Mouse (Mus musculus) liver, embryonic 11.5 days (tissue): ENCODE results near the gene Tuba3a. TPM values are rescaled to one million over a fixed set of nuclear protein-coding genes. Genes with fewer than 3 reads are reported as not detected.

ENCODE experiments used
- ATAC-seq: fragments of 200-750 bp; cut with Nextera tagmentation; replicated peaks from 2 replicates; pipeline ENCODE4 v1.8.0; 2017; ENCODE audit warnings: moderate number of reproducible peaks, mild to moderate bottlenecking, moderate TSS enrichment, moderate library complexity; ENCODE audit not compliant: low FRiP score
- DNase-seq: peaks from one replicate; pipeline ENCODE4 v3.0.0-alpha.2; 2017; ENCODE audit warnings: low spot score
- H3K27ac ChIP-seq: fragments of 300-500 bp; sonication (generic); 2 replicates; pipeline ENCODE4 v1.5.1; 2014; ENCODE audit warnings: mild to moderate bottlenecking, low read depth, low read length, control low read depth
- H3K27me3 ChIP-seq: fragments of 300-500 bp; sonication (generic); replicated peaks from 2 replicates; pipeline ENCODE4 v1.6.1; 2014; ENCODE audit warnings: low read length, mixed read lengths; ENCODE audit not compliant: control insufficient read depth, insufficient read depth
- H3K36me3 ChIP-seq: fragments of 300-500 bp; sonication (generic); 2 replicates; pipeline ENCODE4 v1.6.1; 2014; ENCODE audit warnings: mild to moderate bottlenecking, low read length, moderate library complexity, mixed read lengths; ENCODE audit not compliant: control insufficient read depth, insufficient read depth
- H3K4me1 ChIP-seq: fragments of 300-500 bp; sonication (generic); replicated peaks from 2 replicates; pipeline ENCODE4 v1.6.1; 2014; ENCODE audit warnings: low read length, mixed read lengths; ENCODE audit not compliant: control insufficient read depth, insufficient read depth
- H3K4me2 ChIP-seq: fragments of 300-500 bp; sonication (generic); 2 replicates; pipeline ENCODE4 v1.6.1; 2014; ENCODE audit warnings: mild to moderate bottlenecking, control low read depth, moderate library complexity
- H3K4me3 ChIP-seq: fragments of 300-500 bp; sonication (generic); 2 replicates; pipeline ENCODE4 v1.5.1; 2014; ENCODE audit warnings: low read depth, low read length, control low read depth
- H3K9ac ChIP-seq: fragments of 300-500 bp; sonication (generic); 2 replicates; pipeline ENCODE4 v1.6.1; 2014; ENCODE audit warnings: low read depth, low read length, control low read depth
- H3K9me3 ChIP-seq: fragments of 300-500 bp; sonication (generic); 2 replicates; pipeline ENCODE4 v1.6.1; 2016; ENCODE audit warnings: low read length, inconsistent platforms, mixed read lengths; ENCODE audit not compliant: control insufficient read depth
- WGBS: fragments of 180-500 bp; shearing (Covaris S2); extraction: QIAGEN DNeasy Blood & Tissue Kit; methylation state at CpG from one replicate; pipeline ENCODE4 v1.1.7; 2014; 5-methylcytosine and 5-hydroxymethylcytosine counted together
- polyA plus RNA-seq: library from polyadenylated mRNA; unstranded; fragments of >200 nt; fragmentation: Nextera tagmentation; extraction: Ambion mirVana; gene quantifications from 2 replicates; pipeline ENCODE4 v1.2.1, GENCODE M21; 2014

The Tuba3a gene
- polyA plus RNA-seq, 1 experiment from 2014 or later: not detected

DNA sequence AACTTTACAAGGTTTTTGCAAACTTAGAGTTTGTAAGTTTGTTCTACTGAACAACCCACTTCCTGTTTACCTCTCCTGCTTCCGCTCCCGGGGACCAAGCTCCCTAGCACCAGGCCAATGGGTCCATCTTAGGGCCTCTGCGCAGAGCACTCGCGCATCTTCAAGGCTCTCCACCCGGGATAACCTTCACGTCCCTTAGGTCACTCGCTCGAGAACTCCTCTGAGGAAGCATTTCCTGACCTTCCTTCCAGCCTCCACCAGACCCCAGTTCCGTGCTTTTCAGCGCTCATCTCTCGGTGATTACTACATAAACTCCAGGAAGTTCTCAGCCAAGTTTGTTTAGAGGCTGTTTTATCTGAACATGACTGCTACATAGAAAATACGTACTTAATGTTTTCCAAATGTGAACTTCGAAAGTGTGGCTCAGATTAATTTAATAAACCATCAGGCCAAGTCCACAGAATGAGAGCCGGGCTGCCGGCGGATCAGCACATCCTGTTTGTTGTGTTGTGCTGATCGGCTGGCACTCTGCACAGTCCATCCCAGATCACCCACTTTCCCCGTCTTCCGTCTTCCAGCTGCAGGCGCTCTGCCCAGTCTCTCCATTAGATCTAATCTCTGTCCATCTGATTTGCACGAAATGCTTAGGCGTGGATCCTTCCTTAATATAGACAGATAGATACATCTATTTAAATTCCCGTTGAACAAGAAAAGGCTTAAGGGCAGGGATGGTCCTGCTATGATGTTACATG lies 16.6 kb upstream of the Tuba3a start:
- Histone ChIP-seq H3K4me3 (no peak overlapping the region), H3K36me3 (no peaks in the 10 kb centered on the region), H3K4me2 (no peak overlapping the region), H3K27me3 (no peaks in the 10 kb centered on the region), H3K9me3 (no peaks in the 10 kb centered on the region), H3K9ac (no peak overlapping the region), H3K4me1 (no peaks in the 10 kb centered on the region), H3K27ac (no peak overlapping the region)
- ATAC-seq (no peak), DNase-seq (no peak)
- WGBS: 83% methylated on average over 24 of the region's 24 CpGs

DNA sequence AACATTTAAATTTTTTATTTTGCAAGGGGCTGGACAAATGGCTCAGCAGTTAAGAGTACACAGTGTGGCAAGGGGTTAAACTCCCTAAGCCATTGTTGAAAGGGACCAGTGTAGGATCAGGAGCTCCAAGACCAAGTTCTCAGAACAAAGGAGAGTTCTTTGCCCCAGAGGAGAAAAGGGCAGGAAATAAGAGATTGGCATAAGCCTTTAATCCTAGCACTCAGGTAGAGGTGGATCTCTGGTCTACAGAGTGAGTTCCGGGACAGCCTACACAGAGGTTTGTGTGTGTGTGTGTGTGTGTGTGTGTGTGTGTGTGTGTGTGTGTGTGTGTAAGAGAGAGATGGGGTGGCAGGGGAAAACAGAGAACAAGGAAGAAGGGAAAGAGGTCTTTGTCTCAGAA lies 15.1 kb upstream of the Tuba3a start:
- Histone ChIP-seq H3K4me3 (no peak overlapping the region), H3K4me1 (no peaks in the 10 kb centered on the region), H3K27me3 (no peaks in the 10 kb centered on the region), H3K9me3 (no peaks in the 10 kb centered on the region), H3K36me3 (no peaks in the 10 kb centered on the region), H3K9ac (no peak overlapping the region), H3K4me2 (no peak overlapping the region), H3K27ac (no peak overlapping the region)
- no peak for ATAC-seq
- WGBS: 83% methylated on average over 1 of the region's 1 CpGs
- no peak for DNase-seq

DNA sequence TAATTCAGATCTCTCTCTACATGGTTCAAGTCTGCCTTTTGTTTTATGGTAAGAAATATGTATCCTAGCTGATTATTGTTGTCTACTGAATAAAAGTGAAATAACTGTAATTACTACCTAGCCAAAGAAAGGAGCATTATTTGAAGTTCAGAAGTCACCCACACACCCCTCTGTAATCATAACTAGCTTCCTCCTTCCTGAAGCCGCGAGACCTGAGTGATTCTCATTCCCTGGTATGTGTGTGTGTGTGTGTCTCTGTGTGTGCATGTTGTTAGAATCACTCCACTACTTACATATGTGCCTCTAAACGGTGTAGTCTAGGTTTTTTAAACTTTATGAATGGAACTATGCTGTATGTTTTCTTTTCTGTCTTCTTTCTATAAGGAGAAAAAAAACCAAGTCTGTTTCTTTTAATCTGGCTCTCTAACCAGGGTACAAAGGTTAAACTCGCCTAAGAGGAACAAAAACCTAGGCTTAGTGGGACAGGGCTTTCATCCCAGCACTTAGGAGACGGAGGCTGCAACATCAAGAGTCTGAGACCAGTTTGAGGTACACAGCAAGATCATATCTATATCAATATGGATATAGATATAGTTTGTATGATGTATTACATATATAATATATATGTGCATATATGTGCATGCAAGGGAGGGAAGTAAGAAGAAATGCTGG lies 11.4 kb upstream of the Tuba3a start:
- DNase-seq (no peak), ATAC-seq (no peak)
- 63% methylated on average over 5 of the region's 5 CpGs for WGBS
- Histone ChIP-seq H3K4me2 (no peak overlapping the region), H3K4me3 (no peak overlapping the region), H3K36me3 (no peaks in the 10 kb centered on the region), H3K9me3 (no peaks in the 10 kb centered on the region; the same call in 1 of the 2 replicates), H3K27ac (no peak overlapping the region), H3K4me1 (no peaks in the 10 kb centered on the region), H3K27me3 (no peaks in the 10 kb centered on the region), H3K9ac (no peak overlapping the region)

DNA sequence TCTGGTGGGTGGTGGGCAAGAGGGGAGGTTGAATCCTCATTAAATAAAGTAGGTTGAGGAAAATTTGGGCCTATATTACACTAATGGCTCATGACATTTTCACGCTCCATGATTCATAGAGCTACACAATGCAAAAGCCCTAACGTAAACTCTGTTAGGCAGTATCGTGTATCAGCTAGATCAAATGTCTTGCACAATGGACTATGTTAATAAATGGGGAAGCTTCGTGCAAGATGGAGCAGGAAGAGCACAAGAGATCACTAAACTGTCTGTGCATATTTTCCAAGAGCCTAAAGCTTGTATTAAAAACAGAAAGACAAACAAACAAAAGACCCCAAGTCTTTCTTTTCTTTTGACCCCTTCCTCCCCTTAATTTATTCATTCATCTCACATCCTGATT lies 8.2 kb upstream of the Tuba3a start:
- H3K36me3 ChIP-seq: no peaks in the 10 kb centered on the region
- DNase-seq (no peak), ATAC-seq (no peak)
- no peak overlapping the region for H3K4me2 ChIP-seq
- no peak overlapping the region for H3K4me3 ChIP-seq
- no peaks in the 10 kb centered on the region for H3K27me3 ChIP-seq
- H3K9ac ChIP-seq: no peak overlapping the region
- no peaks in the 10 kb centered on the region; the same call in 1 of the 2 replicates for H3K9me3 ChIP-seq
- H3K27ac ChIP-seq: no peak overlapping the region
- H3K4me1 ChIP-seq: no peaks in the 10 kb centered on the region
- 83% methylated on average over 4 of the region's 4 CpGs for WGBS

DNA sequence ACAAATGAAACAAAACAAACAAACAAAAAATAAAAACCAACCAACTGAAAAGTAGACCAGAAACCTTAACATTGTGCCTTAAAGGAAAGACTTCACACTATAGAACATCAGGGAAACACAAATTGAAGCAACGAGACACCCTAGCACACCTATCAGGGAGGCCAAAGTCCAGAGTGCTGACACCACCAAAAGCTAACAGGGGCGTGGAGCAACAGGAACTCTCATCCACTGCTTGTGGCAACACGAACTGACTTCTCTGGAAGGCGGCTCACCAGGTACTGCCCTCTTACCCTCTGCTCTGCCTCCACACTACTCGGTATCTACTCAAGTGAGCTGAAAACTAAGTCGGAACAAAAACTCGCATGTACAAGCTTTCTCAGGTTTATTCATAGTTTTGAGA lies 6.4 kb upstream of the Tuba3a start:
- no peak overlapping the region for H3K27ac ChIP-seq
- H3K4me3 ChIP-seq: no peak overlapping the region
- no peaks in the 10 kb centered on the region; the same call in 1 of the 2 replicates for H3K9me3 ChIP-seq
- ATAC-seq (no peak), DNase-seq (no peak)
- H3K36me3 ChIP-seq: no peaks in the 10 kb centered on the region
- no peak overlapping the region for H3K9ac ChIP-seq
- no peak overlapping the region for H3K4me2 ChIP-seq
- H3K4me1 ChIP-seq: no peaks in the 10 kb centered on the region
- H3K27me3 ChIP-seq: no peaks in the 10 kb centered on the region
- WGBS: 78% methylated on average over 7 of the region's 7 CpGs

DNA sequence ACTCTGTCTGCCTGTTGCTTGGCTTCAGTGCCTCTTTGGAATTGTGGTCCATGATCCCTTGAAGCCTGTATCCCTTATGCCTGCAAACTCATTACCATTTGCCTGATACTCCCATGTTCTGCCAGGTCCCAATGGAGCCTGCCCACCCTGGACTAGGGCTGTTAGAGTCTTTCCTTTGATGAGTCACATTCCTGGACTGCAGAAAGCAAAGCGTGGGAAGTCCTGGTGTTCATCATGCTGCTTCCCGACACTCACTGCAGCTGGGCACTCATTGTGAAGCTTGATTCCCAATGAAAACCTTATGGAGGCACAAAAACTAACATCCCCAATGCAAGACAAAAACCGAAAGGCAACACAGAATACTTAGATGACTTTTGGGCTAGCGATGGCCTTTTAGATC lies 5.5 kb upstream of the Tuba3a start:
- Histone ChIP-seq H3K27me3 (no peaks in the 10 kb centered on the region), H3K4me2 (no peak overlapping the region), H3K27ac (no peak overlapping the region), H3K9ac (no peak overlapping the region), H3K4me1 (no peaks in the 10 kb centered on the region), H3K9me3 (no peaks in the 10 kb centered on the region; the same call in 1 of the 2 replicates), H3K36me3 (no peaks in the 10 kb centered on the region), H3K4me3 (no peak overlapping the region)
- WGBS: 69% methylated on average over 4 of the region's 4 CpGs
- ATAC-seq: no peak
- DNase-seq: no peak

DNA sequence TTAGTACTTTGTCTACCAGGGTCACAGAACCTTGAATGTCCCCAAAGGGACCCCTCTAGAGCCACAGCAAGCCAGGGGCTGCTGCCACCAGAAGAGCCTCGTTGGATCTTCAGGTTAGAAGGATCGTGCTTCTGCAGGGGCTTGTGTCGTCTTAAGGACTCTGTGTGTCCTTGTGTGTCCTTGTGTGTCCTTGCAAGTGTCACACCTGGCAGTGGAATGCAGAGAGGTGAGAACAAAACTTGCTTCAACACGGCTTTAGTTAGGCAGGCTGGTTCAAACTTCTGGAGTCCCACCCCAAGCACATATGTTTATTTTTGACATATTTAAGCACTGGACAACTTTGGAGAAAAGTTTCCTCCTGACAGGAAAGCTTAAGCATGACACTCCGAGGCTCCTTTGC lies 2.9 kb upstream of the Tuba3a start:
- Histone ChIP-seq H3K36me3 (no peaks in the 10 kb centered on the region), H3K27ac (no peak overlapping the region), H3K4me1 (no peaks in the 10 kb centered on the region), H3K4me3 (no peak overlapping the region), H3K4me2 (no peak overlapping the region), H3K9me3 (no peaks in the 10 kb centered on the region; the same call in 1 of the 2 replicates), H3K9ac (no peak overlapping the region), H3K27me3 (no peaks in the 10 kb centered on the region)
- no peak for ATAC-seq
- WGBS: 67% methylated on average over 5 of the region's 5 CpGs
- no peak for DNase-seq

DNA sequence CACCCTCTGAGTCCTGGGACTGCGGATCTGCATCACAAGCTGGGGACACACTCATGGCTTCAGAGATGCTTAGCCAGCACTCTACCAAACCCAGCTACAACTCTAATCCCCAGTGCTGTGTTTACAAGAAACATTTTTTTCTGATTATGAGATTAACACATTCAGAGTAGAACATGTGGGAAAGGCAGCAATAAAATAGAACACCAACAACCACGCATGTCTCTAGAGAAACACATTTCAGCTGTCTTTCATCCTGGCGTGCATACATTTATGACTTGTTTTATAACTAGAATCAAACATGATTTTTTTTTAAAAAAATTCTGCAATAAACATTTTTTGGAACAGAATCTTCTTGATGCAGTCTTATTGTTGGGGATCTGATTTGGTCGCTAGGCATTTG lies 1.1 kb upstream of the Tuba3a start:
- no peak for DNase-seq
- Histone ChIP-seq H3K4me2 (no peak overlapping the region), H3K27ac (no peak overlapping the region), H3K4me3 (no peak overlapping the region), H3K27me3 (no peaks in the 10 kb centered on the region), H3K4me1 (no peaks in the 10 kb centered on the region), H3K36me3 (no peaks in the 10 kb centered on the region), H3K9me3 (no peaks in the 10 kb centered on the region), H3K9ac (no peak overlapping the region)
- 87% methylated on average over 4 of the region's 4 CpGs for WGBS
- ATAC-seq: no peak

DNA sequence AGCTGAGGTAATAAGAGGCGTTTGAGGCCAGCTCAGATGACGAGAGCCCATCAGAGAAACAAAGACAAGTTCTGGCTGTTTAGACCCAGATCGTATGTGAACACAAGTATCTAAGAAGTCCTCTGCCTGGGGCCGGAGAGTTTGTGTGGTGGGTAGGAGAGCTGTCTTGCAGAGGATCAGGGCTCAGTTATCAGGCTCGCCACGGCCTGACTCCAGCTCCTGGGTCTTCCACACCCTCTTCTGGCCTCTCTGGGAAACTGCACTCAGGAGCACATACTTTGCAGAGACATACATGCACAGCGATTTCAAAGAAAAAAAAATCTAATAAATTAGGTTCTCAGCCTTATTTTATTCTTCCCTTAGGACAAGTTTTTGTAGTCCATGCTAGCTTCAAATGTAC lies 1.1 kb downstream of the Tuba3a start:
- no peak for DNase-seq
- no peaks in the 10 kb centered on the region for H3K27me3 ChIP-seq
- no peak overlapping the region for H3K4me3 ChIP-seq
- whole genome bisulfite sequencing: 86% methylated on average over 7 of the region's 7 CpGs
- no peak overlapping the region for H3K9ac ChIP-seq
- no peak overlapping the region for H3K4me2 ChIP-seq
- H3K4me1 ChIP-seq: no peaks in the 10 kb centered on the region
- ATAC-seq: no peak
- H3K9me3 ChIP-seq: no peaks in the 10 kb centered on the region
- no peaks in the 10 kb centered on the region for H3K36me3 ChIP-seq
- no peak overlapping the region for H3K27ac ChIP-seq
